Mouse (Mus musculus) brain, embryonic 14.5 days (tissue): ENCODE measurements at regions not wholly inside any gene's neighbourhood (a gene's known extent, or its start where the extent isn't known, plus 50 kb on each side); places are given as distances from the start of the nearest gene placed in this dataset.
"Not testable (repeated sequence)": the region's sequence is repeated elsewhere in the genome, so short reads cannot be mapped to it uniquely, and the experiment has no call there.

Experiments
- DNase-seq: peaks from one replicate; pipeline ENCODE4 v3.0.0-alpha.2; 2011; ENCODE audit warnings: low read depth
- CTCF ChIP-seq: fragments of 200-500 bp; IDR thresholded peaks from 2 replicates; pipeline ENCODE4 v1.5.1; 2012; ENCODE audit warnings: inconsistent platforms, mild to moderate bottlenecking, moderate library complexity, borderline replicate concordance; ENCODE audit not compliant: insufficient read depth, insufficient read length; ENCODE audit errors: extremely low read depth
- POLR2A ChIP-seq: fragments of 200-500 bp; IDR thresholded peaks from 2 replicates; pipeline ENCODE4 v1.6.1; 2012; ENCODE audit warnings: mild to moderate bottlenecking, inconsistent platforms, borderline replicate concordance; ENCODE audit not compliant: poor library complexity, insufficient read depth, insufficient read length, severe bottlenecking; ENCODE audit errors: extremely low read depth

GRCm38 (mm10) chr10:31143856-31144488, 169.2 kb upstream of the Hddc2 start:
- DNase-seq = peak; percentile 83
- TF ChIP-seq CTCF (no peak), POLR2A (no peak)

- DNase-seq = peak; percentile 37
- TF ChIP-seq POLR2A (no peak), CTCF (no peak)
These were observed 168.7 kb upstream of the Hddc2 start for GRCm38 (mm10) chr10:31144489-31144872.

GRCm38 (mm10) chr10:31173169-31173686, 140.0 kb upstream of the Hddc2 start:
- peak; percentile 88 for DNase-seq
- TF ChIP-seq POLR2A = no peak
- TF ChIP-seq CTCF = no peak

- TF ChIP-seq POLR2A = no peak
These were observed 123.6 kb upstream of the Hddc2 start for GRCm38 (mm10) chr10:31189577-31189976.

GRCm38 (mm10) chr10:31212164-31212563, 101.0 kb upstream of the Hddc2 start:
- DNase-seq = not testable (repeated sequence)

More at GRCm38 (mm10) chr10:31189577-31189976, 123.6 kb upstream of the Hddc2 start:
- no peak for DNase-seq

GRCm38 (mm10) chr10:31212778-31213454, 100.3 kb upstream of the Hddc2 start:
- TF ChIP-seq POLR2A (no peak), CTCF (no peak)
- no peak for DNase-seq

- DNase-seq = no peak
- TF ChIP-seq POLR2A (no peak), CTCF (no peak)
These were observed 91.3 kb upstream of the Hddc2 start for GRCm38 (mm10) chr10:31221902-31222301.

GRCm38 (mm10) chr10:31229078-31229477, 84.1 kb upstream of the Hddc2 start:
- DNase-seq = no peak
- TF ChIP-seq CTCF (no peak), POLR2A (no peak)

GRCm38 (mm10) chr10:31242442-31242966, 70.7 kb upstream of the Hddc2 start:
- TF ChIP-seq CTCF (no peak), POLR2A (no peak)
- DNase-seq = no peak

GRCm38 (mm10) chr10:31252584-31253381, 60.4 kb upstream of the Hddc2 start:
- DNase-seq = peak; percentile 39
- TF ChIP-seq CTCF (no peak), POLR2A (no peak)

GRCm38 (mm10) chr10:31256934-31257333, 56.2 kb upstream of the Hddc2 start:
- DNase-seq = no peak
- no peak for TF ChIP-seq CTCF

GRCm38 (mm10) chr10:31257611-31258010, 55.6 kb upstream of the Hddc2 start:
- no peak for TF ChIP-seq CTCF
- TF ChIP-seq POLR2A = no peak
- DNase-seq = no peak

- DNase-seq = peak; percentile 15
- TF ChIP-seq CTCF = no peak
These were observed 52.3 kb upstream of the Hddc2 start for GRCm38 (mm10) chr10:31260914-31261313.
